Mouse (Mus musculus): ENCODE results near the gene Gm5114. TPM values are rescaled to one million over a fixed set of nuclear protein-coding genes. Genes with fewer than 3 reads are reported as not detected.
A peak's percentile ranks its signal among the peaks of the same experiment; 100 is the strongest.
"Not testable (repeated sequence)": the region's sequence is repeated elsewhere in the genome, so short reads cannot be mapped to it uniquely, and the experiment has no call there.

Gm5114 gene
- not detected in 2 replicates for polyA plus RNA-seq (2015; fragmentation: Nextera tagmentation; extraction: Ambion mirVana)

- WGBS (ENCODE audit: insufficient replicate concordance): 21% methylated on average over 1 of the region's 1 CpGs
- H3K9me3 ChIP-seq (replicated peaks); H3K9ac ChIP-seq; H3K4me2 ChIP-seq; H3K27me3 ChIP-seq; H3K4me1 ChIP-seq (replicated peaks); H3K27ac ChIP-seq; DNase-seq; H3K36me3 ChIP-seq; H3K4me3 ChIP-seq (replicated peaks); ATAC-seq (ENCODE audit: low read depth): not testable (repeated sequence)
Measured at GRCm38 (mm10) chr7:39413060-39413459, at the start of gene Gm5114. TSS of gene Gm5114 (minus strand) at chr7:39413160.

GRCm38 (mm10) chr7:39455806-39456205, 42.8 kb upstream of the Gm5114 start:
- no peak for ATAC-seq (ENCODE audit: low read depth)
- H3K9me3 ChIP-seq (replicated peaks): no peaks in the 10 kb centered on the region
- H3K9ac ChIP-seq: no peak overlapping the region
- no peak overlapping the region for H3K27ac ChIP-seq
- no peaks in the 10 kb centered on the region for H3K27me3 ChIP-seq
- peak; percentile 25 for DNase-seq
- no peaks in the 10 kb centered on the region for H3K36me3 ChIP-seq
- peaks cover 6% of the 10 kb centered on the region; the same call in 1 of the 2 replicates for H3K4me1 ChIP-seq (replicated peaks)
- H3K4me3 ChIP-seq (replicated peaks): no peak overlapping the region
- H3K4me2 ChIP-seq: no peak overlapping the region
- WGBS (ENCODE audit: insufficient replicate concordance): 20% methylated on average over 6 of the region's 6 CpGs

- WGBS (ENCODE audit: insufficient replicate concordance): 2% methylated on average over 36 of the region's 36 CpGs
- peak overlapping the region; percentile 73 for H3K9ac ChIP-seq
- peak overlapping the region; percentile 70 for H3K4me2 ChIP-seq
- ATAC-seq (ENCODE audit: low read depth): peak; percentile 97
- H3K27ac ChIP-seq: no peak overlapping the region
- H3K4me1 ChIP-seq (replicated peaks): peaks cover 11% of the 10 kb centered on the region
- H3K27me3 ChIP-seq: no peaks in the 10 kb centered on the region; the same call in 1 of the 2 replicates
- DNase-seq: peak; percentile 77
- H3K4me3 ChIP-seq (replicated peaks): peak overlapping the region; percentile 68
- H3K9me3 ChIP-seq (replicated peaks): no peaks in the 10 kb centered on the region
- no peaks in the 10 kb centered on the region for H3K36me3 ChIP-seq
Measured at GRCm38 (mm10) chr7:39449260-39450021, 36.5 kb upstream of the Gm5114 start.

GRCm38 (mm10) chr7:39448626-39449242, 35.8 kb upstream of the Gm5114 start:
- 46% methylated on average over 11 of the region's 11 CpGs for WGBS (ENCODE audit: insufficient replicate concordance)
- Histone ChIP-seq H3K9ac (peak overlapping the region; percentile 73; the same call in 1 of the 2 replicates), H3K27me3 (no peaks in the 10 kb centered on the region; the same call in 1 of the 2 replicates), H3K27ac (no peak overlapping the region), H3K36me3 (no peaks in the 10 kb centered on the region), H3K4me3 (replicated peaks) (peak overlapping the region; percentile 68), H3K4me1 (replicated peaks) (peaks cover 11% of the 10 kb centered on the region), H3K4me2 (peak overlapping the region; percentile 70), H3K9me3 (replicated peaks) (no peaks in the 10 kb centered on the region)
- DNase-seq: no peak
- no peak for ATAC-seq (ENCODE audit: low read depth)

- Histone ChIP-seq H3K9ac (no peak overlapping the region), H3K4me3 (replicated peaks) (no peak overlapping the region), H3K4me2 (no peak overlapping the region), H3K36me3 (no peaks in the 10 kb centered on the region), H3K27ac (no peak overlapping the region), H3K9me3 (replicated peaks) (no peaks in the 10 kb centered on the region), H3K27me3 (no peaks in the 10 kb centered on the region; the same call in 1 of the 2 replicates), H3K4me1 (replicated peaks) (no peaks in the 10 kb centered on the region)
- 40% methylated on average over 2 of the region's 2 CpGs for WGBS (ENCODE audit: insufficient replicate concordance)
- DNase-seq (no peak), ATAC-seq (ENCODE audit: low read depth) (no peak)
Measured at GRCm38 (mm10) chr7:39441237-39441636, 28.3 kb upstream of the Gm5114 start.

GRCm38 (mm10) chr7:39440362-39440761, 27.4 kb upstream of the Gm5114 start:
- Histone ChIP-seq H3K4me1 (replicated peaks) (no peaks in the 10 kb centered on the region), H3K36me3 (no peaks in the 10 kb centered on the region), H3K9me3 (replicated peaks) (no peaks in the 10 kb centered on the region), H3K4me2 (no peak overlapping the region), H3K9ac (no peak overlapping the region), H3K4me3 (replicated peaks) (no peak overlapping the region), H3K27ac (no peak overlapping the region), H3K27me3 (no peaks in the 10 kb centered on the region)
- DNase-seq (no peak), ATAC-seq (ENCODE audit: low read depth) (no peak)
- 62% methylated on average over 4 of the region's 4 CpGs for WGBS (ENCODE audit: insufficient replicate concordance)

Small RNA genes lying within 50 kb of the gene (microRNA-seq; reads per million reads assigned to microRNA genes)
- gene Gm27437: not detected

Other genes with a start within 250 kb of the Gm5114 start
- 0.18 and 0.23 TPM in 2 replicates for gene Zfp619, start 104.6 kb upstream of the Gm5114 start, polyA plus RNA-seq (2015; fragmentation: Nextera tagmentation; extraction: Ambion mirVana)

Measured in liver, embryonic 13.5 days (tissue).